Mouse (Mus musculus) heart, adult 18-20 months (tissue): ENCODE measurements around the gene Gm21258. TPM values are rescaled to one million over a fixed set of nuclear protein-coding genes. Genes with fewer than 3 reads are reported as not detected.
"Not testable (repeated sequence)": the region's sequence is repeated elsewhere in the genome, so short reads cannot be mapped to it uniquely, and the experiment has no call there.

Experiments used
- DNase-seq, 2 experiments: peaks; one replicate each; pipeline ENCODE4 v3.0.0; 2021 to 2022; ENCODE audit warnings: mixed read lengths in 1 of 2
- long read RNA-seq, 2 experiments: library from polyadenylated mRNA; stranded (forward); transcript quantifications; one replicate each; pipeline ENCODE4 v2.0.0; 2021
- total RNA-seq, 2 experiments: library from RNA; stranded (reverse); gene quantifications; 2 replicates each; pipeline ENCODE4 v1.2.3; 2021

Gene Gm21258
- not detected for total RNA-seq
- long read RNA-seq, experiment 1: 0 reads
- long read RNA-seq, experiment 2: 0 reads

DNA sequence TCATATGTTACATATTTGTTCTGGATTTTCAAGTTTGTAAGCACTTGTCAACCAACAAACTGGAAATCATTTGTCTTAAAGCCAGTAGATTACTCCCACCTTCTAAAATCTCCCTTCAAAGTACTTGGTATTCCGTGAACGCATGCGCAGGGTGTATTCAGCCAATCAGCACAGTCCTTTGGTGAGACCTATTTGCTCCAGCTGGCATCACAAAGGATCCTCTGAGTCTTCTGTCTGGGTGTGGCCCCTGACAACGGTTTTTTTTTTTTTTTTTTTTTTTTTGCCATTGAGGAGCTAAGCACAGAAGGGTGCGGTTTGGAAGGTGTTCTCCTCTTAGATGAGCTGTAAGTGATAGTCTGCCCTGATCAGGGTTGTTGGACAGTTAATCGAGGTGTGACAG is at the start of gene Gm21258:
Gm21258 (plus strand) TSS at position 301 of the 400 bp plus-strand sequence.
- not testable (repeated sequence) for DNase-seq
